Mouse (Mus musculus): ENCODE results near the gene Ptprg.

DNA sequence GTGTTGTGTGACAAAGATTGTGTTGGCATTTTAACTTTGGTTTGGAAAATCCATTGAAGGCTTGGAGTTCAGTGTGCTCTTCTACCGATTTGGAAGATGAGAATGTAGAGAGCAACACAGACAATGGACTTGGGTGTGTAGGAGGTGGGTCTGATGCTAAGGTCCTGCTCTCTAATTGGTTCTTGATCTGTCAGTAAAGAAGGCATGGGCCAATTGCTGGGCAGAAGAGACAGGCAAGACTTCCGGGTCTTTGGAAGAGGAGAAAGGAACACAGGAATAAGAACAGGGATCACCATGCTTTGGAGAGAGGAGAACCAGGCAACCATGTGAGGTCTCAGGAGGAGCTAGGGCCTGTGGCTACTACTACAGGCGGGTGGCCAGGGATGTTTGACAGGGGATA is 722.7 kb downstream of the Ptprg start:
- TF ChIP-seq ZMIZ1 (IDR thresholded peaks at IDR 0.05; ENCODE audit: low read depth, low read length) = no peak
- no peak for TF ChIP-seq MXI1 (IDR thresholded peaks at IDR 0.05; ENCODE audit: low read depth, low read length)
- TF ChIP-seq CTCF (IDR thresholded peaks at IDR 0.05 in 2 of 3, conservative IDR thresholded peaks at IDR 0.05 in 1 of 3; ENCODE audit: control insufficient read depth in 1 of 3, insufficient read depth in 1 of 3, low read depth in 2 of 3, low read length in 3 of 3, poor library complexity in 1 of 3, severe bottlenecking in 1 of 3) = no peak
- no peak for TF ChIP-seq HCFC1 (IDR thresholded peaks at IDR 0.05; ENCODE audit: low read depth, low read length)
- TF ChIP-seq TAL1 (IDR thresholded peaks at IDR 0.05; ENCODE audit: low read length) = no peak
- TF ChIP-seq MYC (IDR thresholded peaks at IDR 0.05; ENCODE audit: low read depth, low read length) = no peak
- TF ChIP-seq ZC3H11A (IDR thresholded peaks at IDR 0.05; ENCODE audit: low read depth, low read length) = no peak
- TF ChIP-seq GATA1 (IDR thresholded peaks at IDR 0.05; ENCODE audit: low read depth, low read length) = no peak
- TF ChIP-seq USF2 (IDR thresholded peaks at IDR 0.05; ENCODE audit: borderline replicate concordance in 1 of 2, insufficient read depth in 1 of 2, low read depth in 1 of 2, low read length in 2 of 2) = no peak
- no peak for TF ChIP-seq CHD2 (IDR thresholded peaks at IDR 0.05; ENCODE audit: low read length)
- TF ChIP-seq JUND (IDR thresholded peaks at IDR 0.05; ENCODE audit: low read depth, low read length) = no peak
- TF ChIP-seq E2F4 (IDR thresholded peaks at IDR 0.05; ENCODE audit: borderline replicate concordance, low read depth, low read length) = no peak
- TF ChIP-seq POLR2A (IDR thresholded peaks at IDR 0.05; ENCODE audit: control insufficient read depth in 1 of 2, insufficient read depth in 1 of 2, low read depth in 1 of 2, low read length in 2 of 2, poor library complexity in 1 of 2) = no peak
